Mouse (Mus musculus): ENCODE measurements around the gene Gm20671. TPM values are rescaled to one million over a fixed set of nuclear protein-coding genes. Genes with fewer than 3 reads are reported as not detected.
A peak's percentile ranks its signal among the peaks of the same experiment; 100 is the strongest.
"Not testable (repeated sequence)": the region's sequence is repeated elsewhere in the genome, so short reads cannot be mapped to it uniquely, and the experiment has no call there.

The Gm20671 gene
- total RNA-seq, 2 experiments from 2014 or later: not detected

- DNase-seq (ENCODE audit: low spot score in 2 of 2): no peak
These were observed 86.8 kb downstream of the Gm20671 start for GRCm38 (mm10) chr5:32740138-32740537.

- DNase-seq (ENCODE audit: low spot score in 2 of 2): not testable (repeated sequence)
These were observed 90.1 kb downstream of the Gm20671 start for GRCm38 (mm10) chr5:32736770-32737169.

DNA sequence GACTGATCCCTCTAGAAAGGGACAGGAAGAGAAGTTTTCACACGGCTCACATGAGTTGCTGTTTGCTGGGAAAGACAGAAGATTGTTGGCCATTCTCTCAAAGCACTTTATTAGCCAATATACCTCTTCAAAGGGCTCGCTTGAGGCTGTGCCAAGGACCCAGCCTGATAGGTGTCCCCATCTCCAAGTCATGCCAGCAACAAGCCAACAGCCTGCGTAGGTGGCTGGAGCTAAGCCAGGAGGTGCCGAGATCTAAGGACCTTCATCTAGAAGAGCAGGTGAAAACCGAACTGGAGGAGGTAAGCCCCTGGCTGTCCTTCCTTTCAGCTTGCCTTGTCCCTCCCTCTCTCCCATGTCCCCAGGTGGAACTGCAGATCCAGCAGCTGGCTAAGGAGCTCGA, 91.1 kb downstream of the Gm20671 start:
- DNase-seq (ENCODE audit: low spot score in 2 of 2): no peak

- not testable (repeated sequence) for DNase-seq (ENCODE audit: low spot score in 2 of 2)
These were observed 93.0 kb downstream of the Gm20671 start for GRCm38 (mm10) chr5:32733892-32734291.

GRCm38 (mm10) chr5:32728851-32729250, 98.1 kb downstream of the Gm20671 start:
- peak in 1 of 2 experiments; percentile 2 for DNase-seq (ENCODE audit: low spot score in 2 of 2)

DNA sequence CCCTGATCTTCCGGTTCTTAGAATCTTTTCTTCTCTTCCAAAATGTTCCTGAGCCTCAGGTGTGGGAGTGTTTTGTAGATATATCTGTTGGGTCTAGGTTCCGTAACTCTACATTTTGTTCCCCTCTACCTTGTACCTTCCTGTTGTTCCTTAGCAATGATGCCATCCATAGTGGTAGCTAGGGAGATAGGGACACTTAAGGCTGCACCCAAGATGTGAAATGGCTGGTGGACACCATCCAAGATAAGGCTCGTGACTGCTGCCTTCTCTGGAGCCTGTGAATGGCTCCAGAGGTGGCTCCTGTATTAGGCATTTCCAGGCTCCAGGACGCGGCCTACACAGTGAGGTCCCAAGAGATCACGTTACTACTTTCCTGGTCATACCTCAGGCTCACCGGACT, 98.6 kb downstream of the Gm20671 start:
- no peak for DNase-seq (ENCODE audit: low spot score in 2 of 2)

DNA sequence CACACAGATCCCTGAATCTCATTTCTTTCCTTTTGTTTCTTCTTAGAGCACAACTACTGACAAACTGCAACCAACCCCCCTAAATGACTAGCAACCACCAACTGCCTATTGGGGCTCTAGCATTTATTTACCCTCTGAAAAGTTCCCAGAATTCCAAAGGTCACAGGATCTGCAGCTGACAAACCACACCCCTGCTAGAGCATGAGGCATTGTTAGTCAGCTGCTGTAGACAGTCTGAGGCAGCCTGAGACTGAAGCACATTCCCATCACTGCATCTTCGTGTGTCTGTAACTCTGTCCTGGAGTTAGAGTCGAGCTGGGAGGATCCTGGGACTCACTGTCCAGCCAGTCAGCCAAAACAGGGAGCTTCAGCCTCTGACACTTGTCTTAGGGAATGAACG, 101.5 kb downstream of the Gm20671 start:
- not testable (repeated sequence) for DNase-seq (ENCODE audit: low spot score in 2 of 2)

DNA sequence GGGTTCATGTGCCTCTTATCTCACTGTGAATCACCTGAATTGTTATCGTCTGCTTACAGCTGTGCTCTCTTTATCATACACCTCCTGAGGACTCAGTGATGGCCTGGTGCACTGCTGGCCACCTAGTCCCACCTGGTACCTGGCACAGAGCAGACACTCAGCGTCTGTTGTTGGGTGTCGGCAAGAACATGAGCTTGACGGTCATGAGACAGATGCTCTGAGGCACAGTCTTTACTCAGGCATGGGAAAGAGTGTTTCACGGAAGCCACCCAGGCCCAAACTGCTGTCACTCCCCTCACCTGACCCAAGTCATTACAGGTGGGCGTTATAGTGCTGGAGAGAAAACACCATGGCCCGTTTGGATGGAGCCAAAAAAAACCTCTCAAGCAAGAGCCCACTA, 102.9 kb downstream of the Gm20671 start:
- no peak for DNase-seq (ENCODE audit: low spot score in 2 of 2)

DNA sequence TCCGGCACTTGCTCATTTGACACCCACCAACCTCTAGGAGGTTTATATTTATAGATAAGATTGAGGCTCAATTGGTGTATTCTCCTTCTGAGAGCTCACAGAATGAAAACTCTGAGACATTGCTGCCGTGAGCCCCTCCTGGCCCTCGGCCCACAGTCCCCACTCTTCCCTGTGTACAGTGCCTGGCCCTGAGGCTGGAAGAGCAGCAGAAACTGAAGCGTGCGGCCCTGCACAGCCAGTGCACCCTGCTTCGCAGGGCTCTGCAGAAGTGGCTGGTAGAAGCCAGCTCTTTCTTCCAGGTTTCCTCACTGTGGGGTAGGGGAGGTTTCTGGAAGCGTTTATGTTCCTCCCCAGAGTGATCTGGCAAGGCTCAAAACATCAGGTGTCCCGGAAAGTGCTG, 104.2 kb downstream of the Gm20671 start:
- DNase-seq (ENCODE audit: low spot score in 2 of 2): not testable (repeated sequence)

- DNase-seq (ENCODE audit: low spot score in 2 of 2): no peak
These were observed 104.6 kb downstream of the Gm20671 start for GRCm38 (mm10) chr5:32722263-32722662.

GRCm38 (mm10) chr5:32721316-32721715, 105.6 kb downstream of the Gm20671 start:
- no peak for DNase-seq (ENCODE audit: low spot score in 2 of 2)

DNA sequence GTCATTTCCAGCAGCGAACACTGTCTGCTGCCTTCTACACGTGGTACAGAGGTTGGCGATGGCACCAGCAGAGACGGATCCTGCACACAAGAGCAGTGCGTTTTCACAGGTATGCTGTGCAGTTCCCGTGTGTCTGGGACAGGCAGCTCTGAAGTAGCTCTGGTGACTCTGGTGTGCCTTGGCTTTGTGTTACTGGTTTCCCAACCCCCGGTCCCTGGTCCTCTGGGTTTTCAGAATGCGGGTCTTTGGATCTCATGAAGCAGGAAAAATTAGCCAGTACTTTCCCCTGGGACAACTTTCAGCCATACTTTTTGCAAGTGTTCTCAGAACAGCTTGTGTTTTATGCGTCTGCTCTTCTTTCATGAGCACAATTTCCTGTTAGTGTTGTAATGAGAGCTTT, 106.5 kb downstream of the Gm20671 start:
- no peak for DNase-seq (ENCODE audit: low spot score in 2 of 2)

DNA sequence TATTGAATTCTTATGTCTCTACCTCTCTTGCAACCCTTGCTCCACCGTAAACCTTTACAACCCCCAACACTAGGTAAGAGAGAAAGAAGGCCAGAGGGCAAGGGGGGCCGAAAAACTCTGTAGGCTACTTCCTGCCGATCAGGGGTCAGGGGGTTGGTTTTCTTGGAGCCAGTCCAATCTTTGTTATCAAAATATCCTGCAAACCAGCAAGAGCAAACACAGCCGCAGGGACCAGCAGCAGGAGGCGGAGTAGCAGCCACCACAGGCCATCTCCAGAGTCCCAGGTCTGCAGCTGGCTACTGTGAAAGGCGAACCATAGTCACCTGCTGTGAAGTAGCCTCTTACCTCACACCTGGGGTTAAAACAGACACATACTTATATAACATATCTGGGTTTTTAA, 108.0 kb downstream of the Gm20671 start:
- DNase-seq (ENCODE audit: low spot score in 2 of 2): no peak

DNA sequence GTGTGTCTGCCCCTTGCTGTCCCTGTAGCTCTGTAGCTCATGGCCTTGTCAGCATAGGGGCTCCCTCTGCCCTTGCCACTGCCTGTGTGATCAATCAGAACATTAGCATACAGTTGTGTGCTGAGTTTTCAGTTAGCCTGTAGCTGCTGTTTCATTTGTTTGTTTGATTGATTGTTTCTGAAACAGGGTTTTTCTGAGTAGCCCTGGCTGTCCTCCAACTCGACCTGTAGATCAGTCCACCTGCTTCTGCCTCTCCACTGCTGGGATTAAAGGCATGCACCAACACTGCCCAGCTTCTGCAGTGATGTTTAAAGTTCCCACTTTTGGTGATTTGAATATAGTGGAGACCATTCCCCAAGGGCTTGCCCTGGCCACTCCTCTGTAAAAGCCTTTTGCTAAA, 109.2 kb downstream of the Gm20671 start:
- no peak for DNase-seq (ENCODE audit: low spot score in 2 of 2)

DNA sequence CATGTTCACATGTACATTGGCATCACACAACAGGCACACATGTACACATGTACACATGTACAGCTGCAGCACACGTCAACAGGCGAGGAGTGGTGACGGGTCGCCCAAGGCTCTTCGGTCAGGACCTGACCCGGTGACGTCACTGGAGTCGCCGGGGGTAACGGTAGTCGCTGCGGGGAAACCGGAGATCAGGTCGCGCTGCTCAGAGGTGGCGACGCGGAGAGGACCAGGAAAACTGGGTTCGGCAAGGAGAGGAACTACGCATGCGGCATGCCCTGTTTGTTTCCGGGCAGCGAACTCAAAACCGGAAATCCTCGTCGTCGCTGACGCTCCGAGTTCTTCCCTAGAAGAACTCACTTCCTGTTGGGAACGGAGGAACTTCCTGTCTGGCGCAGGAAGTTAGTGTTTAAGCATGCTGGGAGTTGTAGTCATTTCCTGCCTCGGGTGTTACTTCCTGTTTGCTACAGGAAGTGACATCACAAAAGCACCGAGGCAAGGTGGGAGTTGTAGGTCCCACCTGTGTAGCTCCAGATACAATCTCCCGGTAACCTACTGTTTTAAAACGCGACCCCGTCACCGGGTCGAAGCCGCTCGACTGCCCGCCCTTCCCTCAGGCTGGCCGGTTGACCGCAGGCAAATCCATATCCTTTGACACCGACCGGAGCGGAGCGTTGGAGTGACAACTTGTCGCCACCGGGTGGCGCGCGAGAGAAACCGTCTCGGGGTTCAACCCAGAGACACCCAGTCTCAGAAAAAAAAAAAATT, 113.0 kb downstream of the Gm20671 start:
- DNase-seq (ENCODE audit: low spot score in 2 of 2): peak; percentile 88 to 89

- DNase-seq (ENCODE audit: low spot score in 2 of 2): no peak
These were observed 113.7 kb downstream of the Gm20671 start for GRCm38 (mm10) chr5:32713042-32713702.

- no peak for DNase-seq (ENCODE audit: low spot score in 2 of 2)
These were observed 114.5 kb downstream of the Gm20671 start for GRCm38 (mm10) chr5:32712221-32713041.

DNA sequence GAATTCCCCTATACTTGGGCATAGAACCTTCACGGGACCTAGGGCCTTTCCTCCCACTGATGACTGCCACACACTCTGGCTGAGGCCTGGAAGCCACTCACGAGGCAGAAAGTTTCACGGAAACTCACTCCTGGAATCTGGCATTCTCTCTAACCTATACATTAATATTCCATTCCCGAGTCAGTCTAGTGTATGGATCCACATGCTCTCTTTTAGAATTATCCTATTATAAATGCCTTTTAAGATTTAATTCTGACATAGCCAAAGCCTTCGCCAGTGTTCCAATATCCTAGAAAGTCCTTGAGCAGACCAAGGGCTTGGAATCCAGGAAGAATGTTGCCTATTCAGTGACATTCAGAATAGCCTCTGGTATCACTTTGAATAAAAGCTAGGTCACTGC, 115.4 kb downstream of the Gm20671 start:
- no peak for DNase-seq (ENCODE audit: low spot score in 2 of 2)

DNA sequence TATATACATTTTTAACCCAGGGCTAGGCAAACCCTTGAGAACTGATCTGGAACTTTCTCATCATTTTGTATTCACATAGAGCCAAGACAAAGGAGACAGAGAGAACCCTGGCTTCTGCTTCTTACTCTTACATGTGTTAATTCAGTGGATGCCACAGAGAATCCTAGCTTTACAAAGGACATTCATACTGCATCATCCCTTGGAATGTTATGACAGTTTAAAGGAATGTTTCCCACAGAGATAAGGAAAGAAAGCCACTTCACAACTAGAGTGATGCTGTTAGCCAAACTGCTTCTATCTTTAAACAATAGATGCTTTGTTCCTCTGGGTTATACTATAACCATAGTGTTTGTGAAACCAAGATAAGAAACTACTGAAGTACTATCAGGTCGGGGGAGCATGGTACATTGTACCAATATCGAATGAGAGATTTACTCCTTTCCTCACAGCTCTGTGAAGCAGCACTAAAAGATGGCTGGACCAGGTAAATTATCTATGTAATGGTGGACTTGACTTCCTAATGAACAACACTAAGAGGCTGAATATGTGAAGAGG, 120.6 kb downstream of the Gm20671 start:
- no peak for DNase-seq (ENCODE audit: low spot score in 2 of 2)

- DNase-seq (ENCODE audit: low spot score in 2 of 2): no peak
These were observed 129.6 kb downstream of the Gm20671 start for GRCm38 (mm10) chr5:32697208-32697867.

GRCm38 (mm10) chr5:32693411-32693810, 133.5 kb downstream of the Gm20671 start:
- DNase-seq (ENCODE audit: low spot score in 2 of 2): no peak
